Mouse (Mus musculus) thymus, adult 2 months (tissue): Measurements from ENCODE around the gene Gm29427.

Experiments used
- CTCF ChIP-seq: fragments of 200-500 bp; IDR thresholded peaks from 2 replicates; pipeline ENCODE4 v1.5.1; 2012; ENCODE audit warnings: mild to moderate bottlenecking, control low read depth, low read length, moderate library complexity, borderline replicate concordance; ENCODE audit not compliant: control insufficient read depth, poor library complexity, insufficient read depth; ENCODE audit errors: extremely low read depth
- POLR2A ChIP-seq: fragments of 200-500 bp; IDR thresholded peaks from 2 replicates; pipeline ENCODE4 v1.6.1; 2012; ENCODE audit warnings: mild to moderate bottlenecking, low read length, control low read depth, moderate library complexity; ENCODE audit not compliant: control insufficient read depth, poor library complexity, insufficient read depth; ENCODE audit errors: extremely low read depth

- TF ChIP-seq CTCF (no peak), POLR2A (no peak)
Measured at GRCm38 (mm10) chr1:130714046-130714445, 1.6 kb downstream of the Gm29427 start.
